8 mouse cellular contexts compared by ENCODE assay signal in genomic region chr10:123342591-123343236, GRCm38 (mm10).
DNase-seq lines count a peak whose midpoint lies in the region; ATAC-seq and TF ChIP-seq lines count a peak whose summit lies in the region.

No protein-coding gene starts in this region.

- no peaks in the 10 kb centered on the region for H3K36me3 ChIP-seq in midbrain, embryonic 11.5 days (ENCODE audit: control insufficient read depth, insufficient read depth, low read length)
- H3K36me3 ChIP-seq in midbrain, embryonic 13.5 days = no peaks in the 10 kb centered on the region

- no peak overlapping the region for H3K4me3 ChIP-seq in cerebellum, adult 2 months (replicated peaks; ENCODE audit: insufficient read depth, low read depth, low read length)
- no peak overlapping the region for H3K4me3 ChIP-seq in midbrain, embryonic 11.5 days (ENCODE audit: low read depth, low read length)
- no peak overlapping the region for H3K4me3 ChIP-seq in midbrain, embryonic 13.5 days (replicated peaks)

- no peaks in the 10 kb centered on the region for H3K9me3 ChIP-seq in midbrain, embryonic 11.5 days (ENCODE audit: control insufficient read depth, low read length)
- no peaks in the 10 kb centered on the region for H3K9me3 ChIP-seq in midbrain, embryonic 13.5 days

- no peak overlapping the region for H3K27ac ChIP-seq in cerebellum, adult 2 months (ENCODE audit: insufficient read depth, low read length)
- H3K27ac ChIP-seq in midbrain, embryonic 11.5 days (ENCODE audit: low read depth, low read length) = no peak overlapping the region
- H3K27ac ChIP-seq in midbrain, embryonic 13.5 days = no peak overlapping the region

- intact Hi-C loops in left cerebral cortex, postnatal 10 days (cut with DNase I) = no loop called here

- 25% methylated on average over 5 of the region's 5 CpGs for WGBS in cerebellum, adult 2 months
- WGBS in midbrain, embryonic 11.5 days = 31% methylated on average over 5 of the region's 5 CpGs
- WGBS in midbrain, embryonic 13.5 days = 23% methylated on average over 5 of the region's 5 CpGs

- no peak for TF ChIP-seq POLR2A in cerebellum, adult 2 months (IDR thresholded peaks at IDR 0.05; ENCODE audit: borderline replicate concordance, insufficient read depth, low read length)

- TF ChIP-seq CTCF in cerebellum, adult 2 months (IDR thresholded peaks at IDR 0.05; ENCODE audit: borderline replicate concordance, insufficient read depth, low read depth, low read length) = 0 out of 2 replicates have a peak, but pooled peaks have one; percentile 9

- ATAC-seq in midbrain, embryonic 11.5 days (ENCODE audit: low FRiP score) = 0 out of 2 replicates have a peak, but pooled peaks have one; percentile 54
- ATAC-seq in midbrain, embryonic 13.5 days = no peak

- no peaks in the 10 kb centered on the region for H3K27me3 ChIP-seq in cerebellum, adult 2 months (ENCODE audit: control insufficient read depth, insufficient read depth, low read length)
- no peaks in the 10 kb centered on the region for H3K27me3 ChIP-seq in midbrain, embryonic 11.5 days (ENCODE audit: control insufficient read depth, insufficient read depth, low read length)
- H3K27me3 ChIP-seq in midbrain, embryonic 13.5 days = no peaks in the 10 kb centered on the region

- no peaks in the 10 kb centered on the region for H3K4me1 ChIP-seq in cerebellum, adult 2 months (ENCODE audit: control insufficient read depth, insufficient read depth, low read length)
- H3K4me1 ChIP-seq in midbrain, embryonic 11.5 days (ENCODE audit: control insufficient read depth, insufficient read depth, low read length) = no peaks in the 10 kb centered on the region
- peaks cover 4% of the 10 kb centered on the region; the same call in 1 of the 2 replicates for H3K4me1 ChIP-seq in midbrain, embryonic 13.5 days (replicated peaks)

- H3K4me2 ChIP-seq in midbrain, embryonic 11.5 days = no peak overlapping the region
- no peak overlapping the region for H3K4me2 ChIP-seq in midbrain, embryonic 13.5 days (replicated peaks)

- H3K9ac ChIP-seq in midbrain, embryonic 11.5 days (ENCODE audit: low read length) = no peak overlapping the region
- H3K9ac ChIP-seq in midbrain, embryonic 13.5 days (replicated peaks) = no peak overlapping the region

- peak; percentile 6 to 7 for DNase-seq in cerebellum, adult 2 months
- DNase-seq in cerebellum, adult 11-12 months = no peak
- DNase-seq in midbrain, embryonic 11.5 days (ENCODE audit: low spot score, missing footprints) = peak; percentile 85
- peak; percentile 41 for DNase-seq in forelimb bud, embryonic 11.5 days (ENCODE audit: low read depth, low spot score)
- peak; percentile 34 to 68 for DNase-seq in left cerebral cortex, postnatal 10 days (ENCODE audit: extremely low spot score in 1 of 2, low spot score in 2 of 2)
- DNase-seq in right cerebral cortex, postnatal 10 days (ENCODE audit: low spot score in 2 of 2) = peak; percentile 74 to 81
- no peak for DNase-seq in urinary bladder, postnatal 25 days (ENCODE audit: low spot score)

Comparison
In these comparisons a context has a peak if more than half of its experiments do, and no peak if none do; other contexts are left out.
1. DNase-seq: peak in cerebellum, adult 2 months (2 of 2), midbrain, embryonic 11.5 days (single experiment), forelimb bud, embryonic 11.5 days (single experiment), left cerebral cortex, postnatal 10 days (2 of 2) and right cerebral cortex, postnatal 10 days (2 of 2); none in cerebellum, adult 11-12 months (single experiment) and urinary bladder, postnatal 25 days (single experiment).